Mouse (Mus musculus): ENCODE measurements at regions not wholly inside any gene's neighbourhood (a gene's known extent, or its start where the extent isn't known, plus 50 kb on each side); places are given as distances from the start of the nearest gene placed in this dataset.

DNA sequence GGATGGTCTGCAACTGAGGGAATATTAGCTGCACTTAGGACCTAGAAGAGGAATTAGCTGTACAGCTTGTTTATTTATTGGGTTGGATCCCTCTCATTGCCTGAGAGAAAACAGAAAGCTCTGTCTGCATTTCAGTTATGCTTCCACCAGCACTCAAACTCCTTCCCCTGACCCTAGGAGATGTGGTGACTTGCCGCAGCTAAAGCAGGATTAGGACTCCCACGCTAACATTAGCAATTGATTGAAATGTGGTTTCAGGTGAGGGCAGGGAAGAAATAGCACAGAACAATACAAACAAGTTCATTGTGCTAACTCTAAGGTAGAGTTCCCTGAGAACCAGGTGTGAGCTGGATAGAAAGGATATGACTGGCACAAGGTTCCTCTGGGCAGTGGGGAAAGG is 496.9 kb upstream of the Btbd3 start:
- TF ChIP-seq CTCF (IDR thresholded peaks at IDR 0.05; ENCODE audit: borderline replicate concordance, insufficient read depth, low read depth, low read length), result no peak
- TF ChIP-seq POLR2A (IDR thresholded peaks at IDR 0.05; ENCODE audit: borderline replicate concordance, insufficient read depth, low read length), result no peak

All from cerebellum, adult 2 months (tissue).